Mouse (Mus musculus) hindbrain, postnatal 0 days (tissue): ENCODE measurements around the gene Gm26620. TPM values are rescaled to one million over a fixed set of nuclear protein-coding genes. Genes with fewer than 3 reads are reported as not detected.

Experiments
- ATAC-seq: fragments of 200-750 bp; cut with Nextera tagmentation; 2 replicates; pipeline ENCODE4 v1.8.0; 2017; ENCODE audit warnings: mild to moderate bottlenecking, moderate TSS enrichment, moderate library complexity
- DNase-seq: peaks from one replicate; pipeline ENCODE4 v3.0.0-alpha.2; 2015; ENCODE audit warnings: low spot score
- H3K27ac ChIP-seq: fragments of 300-500 bp; sonication (generic); 2 replicates; pipeline ENCODE4 v1.5.1; 2014; ENCODE audit warnings: mild to moderate bottlenecking
- H3K27me3 ChIP-seq: fragments of 300-500 bp; sonication (generic); 2 replicates; pipeline ENCODE4 v1.6.1; 2014; ENCODE audit warnings: low read length, mixed read lengths; ENCODE audit not compliant: insufficient read depth
- H3K36me3 ChIP-seq: fragments of 300-500 bp; sonication (generic); 2 replicates; pipeline ENCODE4 v1.6.1; 2014; ENCODE audit warnings: low read length, mixed read lengths; ENCODE audit not compliant: insufficient read depth
- H3K4me1 ChIP-seq: fragments of 300-500 bp; sonication (generic); 2 replicates; pipeline ENCODE4 v1.6.1; 2014; ENCODE audit warnings: antibody characterized with exemption, low read length, mixed read lengths; ENCODE audit not compliant: insufficient read depth
- H3K4me2 ChIP-seq: fragments of 300-500 bp; sonication (generic); 2 replicates; pipeline ENCODE4 v1.6.1; 2014; ENCODE audit warnings: low read depth, mild to moderate bottlenecking, low read length, moderate library complexity, mixed read lengths
- H3K4me3 ChIP-seq: fragments of 300-500 bp; sonication (generic); 2 replicates; pipeline ENCODE4 v1.5.1; 2014; ENCODE audit warnings: low read length
- H3K9ac ChIP-seq: fragments of 300-500 bp; sonication (generic); replicated peaks from 2 replicates; pipeline ENCODE4 v1.6.1; 2014; ENCODE audit warnings: mild to moderate bottlenecking, low read length, moderate library complexity, mixed read lengths
- H3K9me3 ChIP-seq: fragments of 300-500 bp; sonication (generic); 2 replicates; pipeline ENCODE4 v1.6.1; 2016; ENCODE audit warnings: low read length, mixed read lengths
- CTCF ChIP-seq: IDR thresholded peaks from 2 replicates; pipeline ENCODE4 v1.5.1; 2016; ENCODE audit warnings: antibody characterized with exemption, control low read depth, low read depth
- WGBS: fragments of 180-500 bp; shearing (Covaris S2); extraction: QIAGEN DNeasy Blood & Tissue Kit; methylation state at CpG from one replicate; pipeline ENCODE4 v1.1.7; 2014; 5-methylcytosine and 5-hydroxymethylcytosine counted together
- polyA plus RNA-seq: library from polyadenylated mRNA; unstranded; fragments of >200 nt; fragmentation: Nextera tagmentation; extraction: Ambion mirVana; gene quantifications from 2 replicates; pipeline ENCODE4 v1.2.1, GENCODE M21; 2015
- total RNA-seq: library from RNA; depleted of rRNA; stranded (reverse); fragments of >200 nt; gene quantifications from 2 replicates; pipeline ENCODE4 v1.2.3, GENCODE M21; 2014

The Gm26620 gene
- total and polyA plus RNA-seq, 2 experiments from 2014 or later, result 0.52 to 1.5 TPM

DNA sequence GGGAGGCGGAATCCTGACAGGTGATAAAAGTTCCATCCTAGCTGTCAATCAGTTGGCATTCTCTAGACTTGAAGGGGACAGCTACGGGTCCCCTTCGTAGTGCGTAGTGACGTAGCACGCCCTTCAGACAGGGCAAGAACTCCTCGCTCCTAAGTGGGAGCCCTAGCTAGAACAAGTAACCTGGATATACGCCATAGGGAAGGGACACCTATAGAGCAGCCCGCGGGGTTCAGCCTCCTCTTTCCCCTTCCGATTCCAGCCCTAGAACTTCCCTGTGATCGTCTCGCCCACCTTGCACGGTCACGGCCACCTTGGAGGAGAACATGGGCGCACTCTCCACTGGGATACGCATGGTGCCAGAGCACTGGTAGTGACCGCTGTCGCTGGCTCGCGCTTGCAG, 23.5 kb downstream of the Gm26620 start:
- Histone ChIP-seq H3K9me3 (no peaks in the 10 kb centered on the region), H3K4me1 (peaks cover 3% of the 10 kb centered on the region; the same call in 1 of the 2 replicates), H3K36me3 (no peaks in the 10 kb centered on the region), H3K27me3 (peaks cover 3% of the 10 kb centered on the region; the same call in 1 of the 2 replicates), H3K27ac (no peak overlapping the region), H3K4me3 (peak overlapping the region; percentile 56), H3K9ac (peak overlapping the region; percentile 61; the same call in 1 of the 2 replicates), H3K4me2 (peak overlapping the region; percentile 86)
- ATAC-seq (peak; percentile 80), DNase-seq (peak; percentile 34)
- 5% methylated on average over 21 of the region's 21 CpGs for WGBS
- TF ChIP-seq CTCF, result no peak

DNA sequence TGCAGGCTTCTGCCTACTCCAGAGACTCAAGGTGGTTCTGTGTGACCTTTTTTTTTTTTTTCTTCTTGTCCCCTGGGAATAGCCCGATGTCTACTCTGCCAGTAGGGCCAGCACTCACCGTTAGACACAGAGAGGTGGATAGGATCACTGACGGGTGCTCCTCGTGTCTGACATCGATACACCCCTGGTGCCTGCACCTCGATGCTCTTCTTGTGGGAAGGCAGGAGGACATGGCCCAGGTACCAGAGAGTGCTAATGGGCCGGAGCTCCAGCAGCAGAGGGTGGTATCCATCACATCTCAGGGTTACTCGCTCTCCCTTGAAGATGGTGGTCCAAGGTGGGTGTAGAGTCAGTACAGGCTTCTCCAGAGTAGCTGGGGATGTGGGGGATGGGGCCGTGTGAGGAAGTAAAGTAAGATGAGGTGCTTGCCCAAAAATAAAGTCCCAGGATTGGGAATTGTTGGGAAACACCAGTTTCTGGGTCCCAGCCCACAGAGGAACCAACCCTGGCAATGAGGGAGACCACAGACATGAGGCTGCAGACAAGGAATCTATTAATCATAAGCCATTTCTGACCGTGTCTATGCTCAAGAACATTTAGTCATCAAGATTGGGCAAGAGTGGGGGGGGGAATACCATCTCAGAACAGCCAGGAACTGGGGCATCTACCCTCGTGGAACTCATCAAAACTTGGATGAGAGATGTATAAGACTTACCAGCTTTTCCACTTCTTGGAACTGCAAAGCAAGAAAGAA, 27.2 kb downstream of the Gm26620 start:
- TF ChIP-seq CTCF, result no peak
- ATAC-seq, result no peak

DNA sequence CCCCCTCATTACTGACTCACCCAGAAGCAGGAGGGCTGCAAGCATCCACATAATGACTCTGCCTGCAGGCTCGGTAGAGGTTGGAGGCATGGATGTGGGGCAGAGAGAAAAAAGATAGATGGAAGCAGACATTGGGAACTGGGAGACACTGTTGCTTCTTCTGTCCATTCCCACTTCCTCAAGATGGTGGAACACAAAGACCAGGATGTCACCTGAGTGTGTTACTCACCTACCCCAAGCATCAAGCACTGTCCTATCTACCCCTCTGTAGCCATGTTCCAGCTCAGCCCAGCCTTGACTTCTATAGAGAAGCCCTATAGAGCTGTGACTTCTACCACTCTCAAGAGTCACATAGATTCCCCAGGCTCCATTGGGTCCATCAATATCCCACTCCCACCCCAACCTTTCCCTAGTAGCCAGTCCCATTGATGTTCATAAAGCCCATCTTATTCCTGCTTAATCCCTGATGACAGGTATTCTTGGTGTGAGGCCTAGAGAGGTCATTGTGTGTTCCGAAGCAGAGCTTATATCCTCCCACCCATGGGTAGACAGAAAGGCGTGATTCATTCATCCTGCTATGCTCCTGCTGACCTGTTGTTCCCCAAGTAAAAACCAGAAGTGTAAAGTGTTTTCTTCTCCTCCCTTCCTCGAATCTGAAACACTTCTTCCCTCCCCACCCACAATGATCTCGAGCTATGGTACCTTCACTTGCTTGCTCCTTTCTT, 28.2 kb downstream of the Gm26620 start, which contains the start of gene Fcrlb:
Gene Fcrlb (minus strand): TSS at position 51 of the 725 bp plus-strand sequence.
- Histone ChIP-seq H3K4me1 (peaks cover 3% of the 10 kb centered on the region; the same call in 1 of the 2 replicates), H3K9me3 (no peaks in the 10 kb centered on the region), H3K27ac (no peak within 1 kb of the TSS), H3K9ac (no peak within 1 kb of the TSS), H3K4me3 (no peak within 1 kb of the TSS), H3K4me2 (no peak within 1 kb of the TSS), H3K27me3 (no peaks in the 10 kb centered on the region), H3K36me3 (no peaks in the 10 kb centered on the region)
- 70% methylated on average over 5 of the region's 5 CpGs for WGBS
- ATAC-seq, result no peak
- no peak for DNase-seq
- TF ChIP-seq CTCF, result no peak

More for the DNA sequence above, 27.2 kb downstream of the Gm26620 start:
- Histone ChIP-seq H3K4me1 (peaks cover 3% of the 10 kb centered on the region; the same call in 1 of the 2 replicates), H3K4me2 (no peak overlapping the region), H3K27ac (no peak overlapping the region), H3K4me3 (no peak overlapping the region), H3K9ac (no peak overlapping the region), H3K27me3 (no peaks in the 10 kb centered on the region), H3K9me3 (no peaks in the 10 kb centered on the region), H3K36me3 (no peaks in the 10 kb centered on the region)
- no peak for DNase-seq
- WGBS, result 87% methylated on average over 11 of the region's 11 CpGs

DNA sequence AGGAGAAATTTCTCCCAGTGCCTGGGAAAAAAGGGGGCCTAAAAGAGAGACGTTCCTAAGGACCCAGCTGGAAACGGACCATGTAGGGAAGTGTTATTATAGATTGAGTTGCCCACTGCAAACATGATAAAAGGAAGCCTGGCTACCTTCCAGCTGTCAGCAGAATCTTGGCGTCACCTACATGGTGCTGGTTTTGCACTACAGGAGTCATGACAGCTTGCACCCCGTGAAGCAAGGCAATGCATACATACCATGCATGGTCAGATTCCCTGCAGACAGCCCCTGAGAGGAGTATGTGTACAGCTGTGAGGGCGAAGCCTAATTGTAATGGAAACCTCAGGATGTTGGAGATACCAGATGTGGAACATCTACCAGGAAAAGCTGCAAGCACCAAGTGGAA, 30.8 kb downstream of the Gm26620 start:
- Histone ChIP-seq H3K36me3 (no peaks in the 10 kb centered on the region), H3K4me1 (no peaks in the 10 kb centered on the region), H3K4me2 (no peak overlapping the region), H3K9ac (no peak overlapping the region), H3K27me3 (no peaks in the 10 kb centered on the region), H3K4me3 (no peak overlapping the region), H3K27ac (no peak overlapping the region), H3K9me3 (no peaks in the 10 kb centered on the region)
- WGBS, result 69% methylated on average over 5 of the region's 5 CpGs
- DNase-seq (no peak), ATAC-seq (no peak)
- no peak for TF ChIP-seq CTCF

DNA sequence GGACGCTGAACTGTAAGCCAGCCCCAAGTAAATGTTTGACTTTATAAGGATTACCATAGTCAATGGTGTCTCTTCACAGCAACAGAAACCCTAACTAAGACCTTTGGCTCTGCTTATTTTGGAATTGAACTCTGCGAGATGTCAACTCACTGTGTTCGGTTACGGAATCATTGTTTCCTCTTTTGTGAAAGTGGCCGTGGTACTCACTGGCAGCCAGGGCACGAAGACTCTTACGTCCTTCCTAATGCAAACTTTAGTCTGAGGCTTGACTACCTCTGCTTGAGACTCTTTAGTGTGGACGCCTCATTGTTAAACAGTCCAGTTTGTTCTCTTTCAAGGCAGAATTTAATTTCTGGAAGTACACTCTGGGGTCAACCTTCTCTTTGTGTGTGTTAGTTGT, 34.4 kb downstream of the Gm26620 start:
- DNase-seq (no peak), ATAC-seq (no peak)
- Histone ChIP-seq H3K9ac (no peak overlapping the region), H3K4me3 (no peak overlapping the region), H3K9me3 (no peaks in the 10 kb centered on the region), H3K4me1 (no peaks in the 10 kb centered on the region), H3K27me3 (no peaks in the 10 kb centered on the region), H3K4me2 (no peak overlapping the region), H3K36me3 (no peaks in the 10 kb centered on the region), H3K27ac (no peak overlapping the region)
- WGBS, result 88% methylated on average over 8 of the region's 8 CpGs
- TF ChIP-seq CTCF, result no peak

DNA sequence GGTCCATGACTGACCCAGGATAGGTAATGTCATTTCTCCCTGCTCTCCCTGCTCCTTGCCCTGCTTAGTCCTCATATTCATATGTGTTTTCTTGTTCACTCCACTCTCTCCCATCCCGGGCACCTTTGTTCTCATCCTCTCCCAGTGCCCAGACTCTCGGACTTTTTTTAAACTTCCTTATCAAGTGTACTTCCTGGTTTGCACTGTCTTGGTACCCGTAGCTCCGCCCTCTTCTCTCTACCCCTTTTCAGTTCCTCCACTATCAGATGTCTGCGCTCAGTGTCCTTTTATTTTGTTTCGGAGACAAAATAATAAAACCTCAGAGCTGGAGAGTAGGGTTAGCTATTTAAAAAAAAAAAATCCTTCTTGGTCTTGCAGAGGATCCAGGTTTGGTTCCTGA, 39.6 kb downstream of the Gm26620 start:
- Histone ChIP-seq H3K9ac (no peak overlapping the region), H3K4me3 (no peak overlapping the region), H3K27me3 (no peaks in the 10 kb centered on the region), H3K36me3 (no peaks in the 10 kb centered on the region), H3K27ac (no peak overlapping the region), H3K4me1 (no peaks in the 10 kb centered on the region), H3K4me2 (no peak overlapping the region), H3K9me3 (no peaks in the 10 kb centered on the region)
- TF ChIP-seq CTCF, result no peak
- ATAC-seq (no peak), DNase-seq (no peak)
- WGBS, result 88% methylated on average over 6 of the region's 6 CpGs
